Mouse (Mus musculus) brain, embryonic 14.5 days (tissue): Measurements from ENCODE around the gene Cir1. TPM values are rescaled to one million over a fixed set of nuclear protein-coding genes. Genes with fewer than 3 reads are reported as not detected.

Experiments
- DNase-seq: peaks from one replicate; pipeline ENCODE4 v3.0.0-alpha.2; 2011; ENCODE audit warnings: low read depth
- CTCF ChIP-seq: fragments of 200-500 bp; IDR thresholded peaks from 2 replicates; pipeline ENCODE4 v1.5.1; 2012; ENCODE audit warnings: inconsistent platforms, mild to moderate bottlenecking, moderate library complexity, borderline replicate concordance; ENCODE audit not compliant: insufficient read depth, insufficient read length; ENCODE audit errors: extremely low read depth
- POLR2A ChIP-seq: fragments of 200-500 bp; IDR thresholded peaks from 2 replicates; pipeline ENCODE4 v1.6.1; 2012; ENCODE audit warnings: mild to moderate bottlenecking, inconsistent platforms, borderline replicate concordance; ENCODE audit not compliant: poor library complexity, insufficient read depth, insufficient read length, severe bottlenecking; ENCODE audit errors: extremely low read depth
- polyA plus RNA-seq: library from polyadenylated mRNA; depleted of rRNA; stranded (reverse); fragments of >200 nt; gene quantifications from 2 replicates; pipeline ENCODE4 v1.2.3, GENCODE M21; 2012; rRNA removed

Gene Cir1
- polyA plus RNA-seq: 20.5 and 21.3 TPM in 2 replicates

GRCm38 (mm10) chr2:73312152-73313116 is at the start of gene Cir1, which contains the start of gene Scrn3:
TSS of gene Cir1 (minus strand) at chr2:73312701.
TSS of gene Scrn3 (plus strand) at chr2:73312601.
- TF ChIP-seq CTCF (no peak), POLR2A (peak; percentile 90)
- peak; percentile 100 for DNase-seq

- DNase-seq: no peak
- TF ChIP-seq POLR2A (no peak), CTCF (no peak)
These were observed 48.0 kb upstream of the Cir1 start for GRCm38 (mm10) chr2:73360536-73360935.

- no peak for TF ChIP-seq POLR2A
- no peak for TF ChIP-seq CTCF
- no peak for DNase-seq
These were observed 47.4 kb upstream of the Cir1 start for GRCm38 (mm10) chr2:73359941-73360340.

- TF ChIP-seq POLR2A (no peak), CTCF (no peak)
These were observed 44.5 kb upstream of the Cir1 start for GRCm38 (mm10) chr2:73357004-73357403.

GRCm38 (mm10) chr2:73351927-73352374 is 39.5 kb upstream of the Cir1 start:
- DNase-seq: peak; percentile 88

More at GRCm38 (mm10) chr2:73357004-73357403, 44.5 kb upstream of the Cir1 start:
- DNase-seq: no peak

GRCm38 (mm10) chr2:73351496-73351895 is 39.0 kb upstream of the Cir1 start:
- DNase-seq: peak; percentile 70
- TF ChIP-seq POLR2A: no peak
- TF ChIP-seq CTCF: no peak

More at GRCm38 (mm10) chr2:73351927-73352374, 39.5 kb upstream of the Cir1 start:
- TF ChIP-seq CTCF (no peak), POLR2A (no peak)

- no peak for DNase-seq
- TF ChIP-seq POLR2A (no peak), CTCF (no peak)
These were observed 35.7 kb upstream of the Cir1 start for GRCm38 (mm10) chr2:73348221-73348620.

- no peak for TF ChIP-seq POLR2A
- no peak for TF ChIP-seq CTCF
- peak; percentile 63 for DNase-seq
These were observed 35.3 kb upstream of the Cir1 start for GRCm38 (mm10) chr2:73347766-73348165.

GRCm38 (mm10) chr2:73347136-73347535 is 34.6 kb upstream of the Cir1 start:
- TF ChIP-seq CTCF: no peak
- TF ChIP-seq POLR2A: no peak
- DNase-seq: peak; percentile 31

- TF ChIP-seq POLR2A (no peak), CTCF (no peak)
- peak; percentile 74 for DNase-seq
These were observed 34.0 kb upstream of the Cir1 start for GRCm38 (mm10) chr2:73346345-73347086.

GRCm38 (mm10) chr2:73345204-73345603 is 32.7 kb upstream of the Cir1 start:
- no peak for TF ChIP-seq POLR2A
- no peak for TF ChIP-seq CTCF
- DNase-seq: no peak

- DNase-seq: no peak
- TF ChIP-seq CTCF (no peak), POLR2A (no peak)
These were observed 31.2 kb upstream of the Cir1 start for GRCm38 (mm10) chr2:73343701-73344100.

- no peak for TF ChIP-seq CTCF
- no peak for TF ChIP-seq POLR2A
- no peak for DNase-seq
These were observed 25.9 kb upstream of the Cir1 start for GRCm38 (mm10) chr2:73338415-73338814.
